Mouse (Mus musculus) midbrain, embryonic 12.5 days (tissue): ENCODE data around the gene Ccm2. TPM values are rescaled to one million over a fixed set of nuclear protein-coding genes. Genes with fewer than 3 reads are reported as not detected.

Experiments used
- ATAC-seq: fragments of 200-750 bp; cut with Nextera tagmentation; 2 replicates; pipeline ENCODE4 v1.8.0; 2017; ENCODE audit warnings: low read depth, moderate TSS enrichment, moderate library complexity; ENCODE audit not compliant: low FRiP score
- H3K27ac ChIP-seq: fragments of 300-500 bp; sonication (generic); replicated peaks from 2 replicates; pipeline ENCODE4 v1.5.1; 2016; ENCODE audit warnings: mild to moderate bottlenecking
- H3K27me3 ChIP-seq: fragments of 300-500 bp; sonication (generic); 2 replicates; pipeline ENCODE4 v1.6.1; 2016; ENCODE audit warnings: mild to moderate bottlenecking
- H3K36me3 ChIP-seq: fragments of 300-500 bp; sonication (generic); 2 replicates; pipeline ENCODE4 v1.6.1; 2016
- H3K4me1 ChIP-seq: fragments of 300-500 bp; sonication (generic); 2 replicates; pipeline ENCODE4 v1.6.1; 2016
- H3K4me2 ChIP-seq: fragments of 300-500 bp; sonication (generic); replicated peaks from 2 replicates; pipeline ENCODE4 v1.6.1; 2016; ENCODE audit warnings: mild to moderate bottlenecking, moderate library complexity
- H3K4me3 ChIP-seq: fragments of 300-500 bp; sonication (generic); 2 replicates; pipeline ENCODE4 v1.5.1; 2016; ENCODE audit warnings: mild to moderate bottlenecking
- H3K9ac ChIP-seq: fragments of 300-500 bp; sonication (generic); replicated peaks from 2 replicates; pipeline ENCODE4 v1.6.1; 2016; ENCODE audit warnings: mild to moderate bottlenecking, moderate library complexity
- H3K9me3 ChIP-seq: fragments of 300-500 bp; sonication (generic); 2 replicates; pipeline ENCODE4 v1.6.1; 2016; ENCODE audit warnings: mild to moderate bottlenecking
- WGBS: fragments of 180-500 bp; shearing (Covaris S2); methylation state at CpG from one replicate; pipeline ENCODE4 v1.1.7; 2016; 5-methylcytosine and 5-hydroxymethylcytosine counted together
- polyA plus RNA-seq: library from polyadenylated mRNA; unstranded; fragments of >200 nt; fragmentation: Nextera tagmentation; extraction: Ambion mirVana; gene quantifications from 2 replicates; pipeline ENCODE4 v1.2.1, GENCODE M21; 2016

Ccm2 gene
- polyA plus RNA-seq, 1 experiment from 2014 or later = 87.5 TPM

DNA sequence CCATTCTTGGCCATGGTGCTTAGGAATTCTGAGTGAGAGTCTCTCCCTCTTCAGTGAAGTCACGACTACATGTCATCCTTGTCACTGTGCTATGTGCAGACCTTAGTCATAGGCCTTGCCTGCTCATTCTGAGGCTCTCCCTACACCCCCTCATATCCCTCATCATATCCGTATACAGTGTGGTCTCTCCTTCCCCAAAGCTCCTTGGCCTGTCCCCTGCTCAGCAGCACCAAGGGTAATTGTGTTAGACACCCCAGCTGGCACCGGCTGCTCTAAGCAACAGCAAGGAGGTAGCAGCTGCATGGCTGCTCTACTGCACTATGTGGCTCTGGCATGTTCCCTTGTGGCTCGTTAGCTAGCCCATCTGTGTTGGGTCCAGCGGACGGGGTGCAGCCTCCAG is 97.9 kb downstream of the Ccm2 start:
- Histone ChIP-seq H3K4me2 (no peak overlapping the region), H3K4me3 (no peak overlapping the region), H3K27ac (no peak overlapping the region), H3K4me1 (no peaks in the 10 kb centered on the region), H3K27me3 (no peaks in the 10 kb centered on the region), H3K9ac (no peak overlapping the region), H3K36me3 (no peaks in the 10 kb centered on the region), H3K9me3 (no peaks in the 10 kb centered on the region)
- ATAC-seq = peak; percentile 56; the same call in 1 of the 2 replicates
- WGBS = 75% methylated on average over 6 of the region's 6 CpGs

Other genes starting within 250 kb of the Ccm2 start
- 22.6 and 25.2 TPM in 2 replicates for gene Zmiz2, start 157.8 kb upstream of the Ccm2 start, polyA plus RNA-seq
- gene Ppia, start 131.4 kb upstream of the Ccm2 start, polyA plus RNA-seq = 4,523 and 4,594 TPM in 2 replicates
- 831 and 843 TPM in 2 replicates for gene H2afv, start 102.4 kb upstream of the Ccm2 start, polyA plus RNA-seq
- 16.8 and 17.0 TPM in 2 replicates for gene Purb, start 71.0 kb upstream of the Ccm2 start, polyA plus RNA-seq
- gene Myo1g, start 25.9 kb upstream of the Ccm2 start, polyA plus RNA-seq = 0.31 and 0.47 TPM in 2 replicates
- gene Nacad, start 59.2 kb downstream of the Ccm2 start, polyA plus RNA-seq = 83.4 and 88.5 TPM in 2 replicates
- 42.9 and 46.1 TPM in 2 replicates for gene Tbrg4, start 79.2 kb downstream of the Ccm2 start, polyA plus RNA-seq
- gene Wap, start 91.8 kb downstream of the Ccm2 start, polyA plus RNA-seq = not detected in 2 replicates
- 5.1 and 6.3 TPM in 2 replicates for gene Ramp3, start 111.6 kb downstream of the Ccm2 start, polyA plus RNA-seq